Mouse (Mus musculus) MN1 (cell line): ENCODE measurements at regions not wholly inside any gene's neighbourhood (a gene's known extent, or its start where the extent isn't known, plus 50 kb on each side); places are given as distances from the start of the nearest gene placed in this dataset.

Experiments used
- DNase-seq: peaks from one replicate; pipeline ENCODE4 v3.0.0-alpha.2; 2016; ENCODE audit warnings: low spot score

DNA sequence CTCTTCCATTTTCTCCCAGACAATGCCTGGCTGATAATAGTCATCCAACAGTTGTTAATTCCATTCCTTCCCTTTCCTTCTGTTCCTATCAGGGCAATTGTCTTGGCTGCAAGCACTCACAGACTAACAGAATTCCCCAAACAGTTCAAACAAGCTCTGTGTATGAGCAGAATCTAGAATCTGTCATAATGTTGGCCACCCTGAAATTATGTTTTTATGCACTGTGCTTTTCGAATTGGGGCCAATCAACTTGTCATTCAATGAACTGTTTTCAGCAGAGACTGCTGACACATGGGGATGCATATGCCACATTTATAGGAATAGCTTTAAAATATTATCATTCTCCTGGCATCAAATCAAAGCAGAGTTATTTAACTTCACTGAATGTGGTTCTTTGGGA is 235.8 kb upstream of the Tmtc4 start:
- DNase-seq, result no peak

GRCm38 (mm10) chr14:123210241-123210640 is 226.4 kb upstream of the Tmtc4 start:
- no peak for DNase-seq

- DNase-seq, result no peak
Observed at GRCm38 (mm10) chr14:123202848-123203247, 219.0 kb upstream of the Tmtc4 start.

- no peak for DNase-seq
Observed at GRCm38 (mm10) chr14:123202313-123202712, 218.5 kb upstream of the Tmtc4 start.

DNA sequence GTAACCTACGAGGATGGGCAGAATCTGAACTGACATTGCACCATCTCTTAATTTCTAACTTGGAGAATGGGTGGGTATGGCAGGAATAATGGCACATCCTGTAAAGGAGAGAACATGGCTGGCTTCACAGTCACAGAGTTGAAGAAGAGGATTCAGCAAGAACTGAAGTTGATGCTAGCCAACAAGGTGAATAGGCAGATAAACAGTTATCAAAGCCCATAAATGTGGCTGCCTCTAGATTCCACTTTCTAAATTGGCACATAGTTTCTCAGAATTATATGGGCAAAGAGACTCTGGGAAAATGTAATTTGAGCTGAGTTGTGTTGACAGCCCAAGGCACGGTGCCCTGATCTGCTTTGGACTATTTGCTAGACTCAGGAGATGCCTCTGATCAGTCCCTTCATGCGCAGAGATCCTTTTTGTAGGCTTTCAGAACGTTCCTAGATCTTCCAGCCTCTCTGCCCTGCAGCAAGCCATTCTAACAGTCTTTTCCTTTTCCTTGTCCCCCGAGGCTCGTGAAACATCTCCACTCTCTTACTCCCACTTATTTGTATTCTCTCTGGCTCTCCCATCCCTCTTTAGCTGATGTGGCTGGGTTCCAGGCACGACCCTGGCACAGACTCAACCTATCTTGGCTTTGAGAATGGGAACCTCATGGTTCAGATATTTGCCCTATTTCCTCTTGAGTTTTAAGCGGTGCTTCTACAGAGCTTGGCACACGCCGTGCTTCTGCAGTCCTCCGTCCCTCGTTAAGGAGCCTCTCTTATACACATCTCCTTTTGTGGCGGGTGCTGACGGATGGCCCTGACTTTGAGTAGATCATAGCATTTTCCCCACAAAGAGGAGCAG is 217.8 kb upstream of the Tmtc4 start:
- no peak for DNase-seq

GRCm38 (mm10) chr14:123199111-123199510 is 215.3 kb upstream of the Tmtc4 start:
- DNase-seq, result no peak

DNA sequence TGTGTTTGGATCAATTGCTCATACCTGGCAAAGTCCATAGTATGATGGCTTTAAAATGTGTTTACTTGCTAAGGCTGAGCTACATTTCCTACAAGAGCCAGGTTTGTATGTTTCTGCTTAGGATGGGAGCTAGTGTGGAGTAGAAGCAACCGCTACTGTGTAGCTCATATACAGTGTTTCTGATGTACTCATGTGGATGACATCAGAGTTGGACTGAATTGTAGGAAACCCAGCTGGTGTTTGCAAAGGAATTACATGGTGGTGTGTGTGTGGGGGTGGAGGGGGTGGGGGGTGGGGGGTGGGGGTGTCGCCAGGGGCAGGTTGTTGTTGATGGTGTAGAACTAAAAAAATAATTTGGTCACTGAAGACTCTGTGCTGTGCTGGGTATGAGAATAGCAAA is 208.7 kb upstream of the Tmtc4 start:
- no peak for DNase-seq

DNA sequence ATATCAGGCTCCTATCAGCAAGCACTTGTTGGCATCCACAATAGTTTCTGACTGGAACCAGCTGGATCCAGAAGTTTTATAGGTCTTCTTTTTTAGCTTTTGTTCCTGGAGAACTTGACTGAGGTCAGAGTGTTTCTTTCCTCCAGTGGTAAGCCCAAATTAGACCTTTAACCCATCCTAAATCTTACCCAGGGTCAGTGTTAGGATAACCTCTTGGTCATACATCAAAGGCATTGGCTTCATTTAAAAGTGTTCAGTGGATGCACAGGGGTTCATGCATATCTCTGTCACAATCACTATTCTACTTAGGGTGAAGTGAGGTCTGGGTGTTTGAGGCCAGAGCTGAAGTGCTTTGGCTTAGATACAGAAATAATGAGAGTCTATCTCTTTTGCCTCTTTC is 206.9 kb upstream of the Tmtc4 start:
- DNase-seq, result no peak

DNA sequence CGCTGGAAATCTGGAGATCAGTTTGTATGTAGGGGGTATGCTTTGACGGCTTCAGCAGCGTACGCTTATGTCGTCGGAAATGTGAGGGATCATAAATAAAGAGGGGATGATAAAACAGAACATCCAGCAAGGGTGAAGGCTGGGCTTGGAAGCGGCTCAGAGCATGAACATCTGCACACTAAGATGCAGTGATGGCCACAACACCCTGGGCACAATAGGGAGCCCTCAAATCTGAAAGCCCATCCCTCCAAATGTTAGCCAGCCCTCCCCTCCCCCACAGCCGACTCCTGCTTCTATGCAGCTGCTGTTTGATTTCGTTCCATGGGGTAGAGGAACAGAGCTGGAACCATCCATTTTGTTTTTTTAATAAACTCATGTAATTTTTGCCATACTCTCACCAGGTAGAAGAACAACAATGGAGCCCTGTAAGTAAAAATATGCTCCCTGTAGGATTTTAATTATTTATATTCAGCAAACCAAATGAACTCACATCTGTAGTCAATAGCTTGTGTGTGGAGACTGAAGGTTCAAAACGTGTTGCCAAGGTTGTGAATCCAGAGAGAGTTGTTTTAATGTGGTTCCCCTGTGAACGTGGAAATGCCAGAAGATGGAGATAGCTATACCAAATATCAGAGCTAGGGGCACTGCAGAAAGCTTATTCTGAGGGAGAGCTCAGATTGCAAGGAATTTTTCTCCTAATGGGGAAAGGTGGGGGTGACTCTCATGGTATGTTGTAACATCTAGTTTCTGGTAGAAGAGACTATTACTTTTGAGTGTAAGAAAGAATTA is 203.6 kb upstream of the Tmtc4 start:
- no peak for DNase-seq

- peak; percentile 36 for DNase-seq
Observed at GRCm38 (mm10) chr14:123173183-123173582, 189.3 kb upstream of the Tmtc4 start.

- DNase-seq, result no peak
Observed at GRCm38 (mm10) chr14:123171865-123172264, 188.0 kb upstream of the Tmtc4 start.

GRCm38 (mm10) chr14:123163842-123164241 is 180.0 kb upstream of the Tmtc4 start:
- no peak for DNase-seq

- DNase-seq, result peak; percentile 50
Observed at GRCm38 (mm10) chr14:123143489-123144046, 159.7 kb upstream of the Tmtc4 start.

GRCm38 (mm10) chr14:123138743-123139705 is 155.2 kb upstream of the Tmtc4 start:
- no peak for DNase-seq

DNA sequence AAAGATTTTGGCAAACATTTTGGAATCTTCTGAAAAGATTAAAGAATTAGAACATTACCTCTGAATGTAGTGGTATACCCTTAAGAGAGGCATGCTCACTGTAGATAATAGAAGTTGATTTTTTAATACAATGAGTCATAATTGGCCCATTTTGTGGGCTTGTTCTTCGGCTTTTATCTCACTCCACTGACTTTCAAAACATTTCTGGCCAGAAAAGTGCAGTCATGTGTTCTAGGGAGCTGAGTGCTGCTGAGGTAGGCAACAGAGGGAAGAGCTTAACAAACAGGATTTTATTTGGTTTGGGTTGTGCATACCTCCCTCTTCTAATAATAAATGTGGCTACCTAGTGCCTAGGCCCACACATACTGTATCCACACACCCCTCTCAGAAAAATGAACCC is 150.1 kb upstream of the Tmtc4 start:
- no peak for DNase-seq

GRCm38 (mm10) chr14:123120361-123120760 is 136.5 kb upstream of the Tmtc4 start:
- DNase-seq, result no peak

DNA sequence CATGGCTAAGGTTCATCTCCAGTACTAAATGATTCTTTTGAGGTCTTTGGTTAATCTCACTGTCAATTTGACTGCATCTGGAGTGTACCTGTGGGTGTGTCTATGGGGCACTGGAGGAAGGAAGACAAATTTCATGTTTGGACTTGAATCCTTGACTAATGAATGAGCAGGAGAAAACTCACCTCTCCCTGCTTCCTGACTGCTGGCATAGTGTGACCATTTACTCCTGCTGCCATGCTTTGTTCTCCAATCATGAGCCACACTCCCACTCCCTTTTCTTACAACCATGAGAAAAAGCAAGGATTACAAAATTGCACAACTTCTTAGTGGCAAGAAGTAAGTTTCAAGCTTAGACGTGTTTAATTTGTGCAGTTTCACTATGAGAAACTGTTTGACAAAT is 132.5 kb upstream of the Tmtc4 start:
- no peak for DNase-seq

GRCm38 (mm10) chr14:123110533-123110932 is 126.7 kb upstream of the Tmtc4 start:
- DNase-seq, result no peak

GRCm38 (mm10) chr14:123100371-123100770 is 116.5 kb upstream of the Tmtc4 start:
- no peak for DNase-seq

GRCm38 (mm10) chr14:123096086-123096485 is 112.3 kb upstream of the Tmtc4 start:
- no peak for DNase-seq

GRCm38 (mm10) chr14:123082065-123082464 is 98.2 kb upstream of the Tmtc4 start:
- DNase-seq, result no peak
